34 mouse cellular contexts compared by ENCODE assay signal in the genomic region with DNA sequence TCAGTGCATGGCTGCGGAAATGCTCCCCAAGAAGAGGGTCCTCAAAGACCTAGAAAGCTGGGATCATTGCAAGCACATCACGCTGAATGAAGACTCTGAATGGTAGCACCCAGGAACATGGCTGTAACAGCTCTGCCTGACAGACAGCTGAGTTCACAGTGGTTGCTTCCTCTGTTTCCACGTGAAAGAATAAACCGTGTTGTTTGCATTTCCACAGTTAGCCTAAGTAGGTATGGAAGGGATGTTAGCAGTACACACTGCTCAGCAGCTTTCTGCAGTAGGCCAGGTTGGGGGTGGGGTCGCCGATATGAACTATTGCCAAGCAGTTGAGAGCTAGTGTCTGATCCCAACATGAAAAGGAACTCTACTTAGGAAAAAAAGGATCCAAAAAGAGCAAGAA. TPM values are rescaled to one million over a fixed set of nuclear protein-coding genes. Genes with fewer than 3 reads are reported as not detected.
"Had no signal": no experiment of that assay in that cellular context is flagged by ENCODE, and none has a peak within 500 bp of the region (broad histone marks: within the 10 kb centered on the region; RNA-seq: fewer than 3 reads in every experiment).

Gene T2 (plus strand): TSS at position 301 of the 400 bp plus-strand sequence.

- H3K36me3 ChIP-seq: heart, embryonic 10.5 days; heart, embryonic 12.5 days; heart, embryonic 13.5 days; heart, embryonic 15.5 days; hindbrain, embryonic 12.5 days; hindbrain, embryonic 13.5 days; hindbrain, embryonic 15.5 days; intestine, embryonic 15.5 days; kidney, embryonic 15.5 days had no signal

- H3K4me3 ChIP-seq: heart, adult 2 months; heart, embryonic 10.5 days; heart, embryonic 12.5 days; heart, embryonic 13.5 days; heart, embryonic 15.5 days; hindbrain, embryonic 12.5 days; hindbrain, embryonic 13.5 days; hindbrain, embryonic 15.5 days; intestine, embryonic 15.5 days; kidney, embryonic 15.5 days; layer of hippocampus, adult 2 months had no signal

- H3K4me1 ChIP-seq: heart, embryonic 10.5 days; heart, embryonic 12.5 days; heart, embryonic 13.5 days; heart, embryonic 15.5 days; intestine, embryonic 15.5 days; kidney, embryonic 15.5 days had no signal

- H3K27me3 ChIP-seq: hindbrain, embryonic 12.5 days; hindbrain, embryonic 13.5 days; hindbrain, embryonic 15.5 days; intestine, embryonic 15.5 days; kidney, embryonic 15.5 days had no signal

- DNase-seq: heart, adult 2 months; heart, postnatal 10 days; heart, postnatal 14 days; heart, postnatal 36 days; heart, postnatal 4 days; kidney, adult 11 months; kidney, adult 18-20 months; kidney, adult 2 months; kidney, adult 8-10 months; kidney, adult 9 months; kidney, postnatal 10 days; kidney, postnatal 14 days; kidney, postnatal 36 days; kidney, postnatal 4 days; layer of hippocampus, adult 9-11 months; layer of hippocampus, postnatal 36 days had no signal

- H3K4me2 ChIP-seq: heart, embryonic 11.5 days; heart, embryonic 12.5 days; heart, embryonic 13.5 days; heart, embryonic 15.5 days; hindbrain, embryonic 12.5 days; hindbrain, embryonic 13.5 days; hindbrain, embryonic 14.5 days; hindbrain, embryonic 15.5 days; intestine, embryonic 15.5 days; kidney, embryonic 15.5 days had no signal

- H3K27ac ChIP-seq: heart, adult 2 months; heart, embryonic 10.5 days; heart, embryonic 13.5 days; heart, embryonic 15.5 days; hindbrain, embryonic 12.5 days; hindbrain, embryonic 13.5 days; hindbrain, embryonic 14.5 days; hindbrain, embryonic 15.5 days; intestine, embryonic 15.5 days; kidney, embryonic 15.5 days; kidney, postnatal 0 days; layer of hippocampus, adult 2 months had no signal

- H3K9me3 ChIP-seq: heart, embryonic 15.5 days; hindbrain, embryonic 12.5 days; hindbrain, embryonic 13.5 days; hindbrain, embryonic 15.5 days; kidney, embryonic 15.5 days had no signal

- ATAC-seq: hindbrain, embryonic 16.5 days; inflammation-experienced regulatory T-cells, adult 6 months; intestine, embryonic 15.5 days; intestine, embryonic 16.5 days; intestine, postnatal 0 days had no signal

- H3K9ac ChIP-seq: heart, embryonic 12.5 days; heart, embryonic 13.5 days; heart, embryonic 15.5 days; hindbrain, embryonic 12.5 days; hindbrain, embryonic 13.5 days; hindbrain, embryonic 14.5 days; hindbrain, embryonic 15.5 days; intestine, embryonic 15.5 days; kidney, embryonic 15.5 days had no signal

RNA-seq across cellular contexts. Expression of gene T2, which starts in this region (rescaled TPM):
- total RNA-seq: hematopoietic stem cell, adult 5-6 weeks had no signal
